Mouse (Mus musculus): ENCODE results near the gene Tbc1d17.

Tbc1d17 gene

DNA sequence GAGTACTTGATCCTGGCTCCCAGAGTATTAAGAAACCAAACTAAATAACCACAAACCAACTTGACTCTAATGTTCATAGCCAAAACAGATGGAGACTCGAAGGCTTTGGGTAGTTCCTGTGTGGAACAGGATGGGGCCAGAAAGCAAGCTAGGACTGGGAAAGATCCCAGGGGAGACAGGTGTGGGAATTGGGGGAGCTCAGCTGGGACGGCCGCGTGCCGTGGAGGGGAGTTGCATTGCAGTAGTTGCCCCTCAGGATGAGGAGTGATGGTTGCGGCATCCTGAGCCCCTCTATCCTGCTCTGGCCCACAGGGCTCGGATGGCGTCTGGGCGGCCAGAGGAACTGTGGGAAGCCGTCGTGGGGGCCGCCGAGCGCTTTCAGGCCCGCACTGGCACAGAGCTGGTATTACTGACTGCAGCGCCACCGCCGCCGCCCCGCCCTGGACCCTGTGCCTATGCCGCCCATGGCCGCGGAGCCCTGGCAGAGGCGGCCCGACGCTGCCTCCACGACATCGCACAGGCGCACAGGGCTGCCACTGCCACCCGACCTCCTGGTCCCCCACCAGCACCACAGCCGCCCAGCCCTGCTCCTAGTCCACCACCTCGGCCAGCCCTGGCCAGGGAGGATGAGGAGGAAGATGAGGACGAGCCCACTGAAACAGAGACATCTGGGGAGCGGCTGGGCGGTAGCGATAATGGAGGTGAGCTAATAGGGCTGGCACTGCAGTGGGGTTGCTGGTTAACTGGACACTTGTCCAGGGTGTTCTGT lies 3.6 kb upstream of the Tbc1d17 start:
- DNase-seq = no peak

DNA sequence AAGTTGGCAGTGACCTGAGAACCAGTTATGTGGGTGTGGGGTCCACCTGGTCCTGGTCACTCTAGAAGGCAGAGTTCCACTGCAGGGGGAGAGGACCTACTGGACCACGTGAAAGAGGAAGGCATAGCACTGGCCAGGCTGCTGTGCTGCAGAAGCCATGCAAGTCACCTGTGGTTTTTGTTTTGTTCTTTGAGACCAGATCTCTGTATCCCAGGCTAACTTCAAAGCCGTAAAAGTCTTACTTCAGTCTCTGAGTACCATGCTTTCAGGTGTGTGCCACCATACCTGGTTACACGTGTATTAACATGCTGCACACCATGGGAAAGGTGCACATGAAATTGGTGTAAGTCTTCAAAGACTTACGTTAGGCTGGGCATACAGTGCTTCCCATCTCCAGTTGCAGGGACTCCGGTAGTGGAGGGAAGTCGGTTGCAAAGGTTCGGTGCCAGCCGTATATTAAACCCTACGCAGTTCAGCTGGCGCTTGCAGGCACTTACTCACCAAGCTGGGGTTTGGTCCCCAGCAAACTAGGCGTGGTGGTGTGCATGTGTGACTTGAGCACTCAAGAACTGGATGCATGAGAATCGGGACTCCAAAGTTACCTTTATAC lies 2.9 kb upstream of the Tbc1d17 start:
- no peak for DNase-seq

DNA sequence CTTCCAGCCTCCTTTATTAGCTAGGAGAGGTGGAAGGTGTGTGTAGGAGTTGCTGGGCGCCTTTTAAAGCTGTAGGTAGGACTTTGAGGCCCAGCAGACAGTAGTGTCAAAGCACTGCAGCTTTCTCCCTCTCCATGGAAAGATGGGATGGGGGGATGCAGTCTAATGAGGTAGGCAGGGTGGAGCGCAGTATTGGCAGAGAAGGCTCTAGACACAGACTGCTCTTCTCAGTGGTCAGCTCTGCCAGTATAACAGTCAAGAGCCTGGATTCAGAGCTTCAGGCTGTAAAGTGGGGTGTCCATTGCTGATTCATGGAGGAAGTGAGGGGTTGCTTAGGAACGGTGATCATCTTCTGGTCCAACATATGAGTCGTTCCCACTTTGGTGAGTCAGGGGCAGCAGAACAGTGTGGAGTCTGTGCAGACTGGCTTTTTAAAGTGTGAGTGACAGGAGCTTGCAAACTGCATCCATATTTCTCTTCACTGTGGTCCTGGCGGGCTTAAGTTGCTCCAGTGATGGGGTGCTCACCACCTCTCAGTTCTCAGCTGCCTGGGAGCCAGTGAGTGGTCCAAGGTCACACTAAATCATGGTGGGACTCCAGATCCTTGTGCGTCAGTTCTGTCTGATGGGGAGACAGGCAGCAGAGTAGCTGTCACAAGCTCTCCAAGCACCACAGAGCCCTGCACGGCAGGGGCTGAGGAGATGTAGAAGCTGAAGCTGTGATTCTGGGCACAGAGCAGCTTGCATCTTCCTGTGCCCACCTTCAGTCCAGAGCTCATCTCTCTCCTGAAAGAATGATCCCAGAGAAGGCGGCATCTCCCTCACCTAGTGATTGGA lies 2.1 kb upstream of the Tbc1d17 start:
- DNase-seq = no peak

GRCm38 (mm10) chr7:44850146-44850545 lies 1.3 kb upstream of the Tbc1d17 start:
- DNase-seq = peak; percentile 69 to 76

DNA sequence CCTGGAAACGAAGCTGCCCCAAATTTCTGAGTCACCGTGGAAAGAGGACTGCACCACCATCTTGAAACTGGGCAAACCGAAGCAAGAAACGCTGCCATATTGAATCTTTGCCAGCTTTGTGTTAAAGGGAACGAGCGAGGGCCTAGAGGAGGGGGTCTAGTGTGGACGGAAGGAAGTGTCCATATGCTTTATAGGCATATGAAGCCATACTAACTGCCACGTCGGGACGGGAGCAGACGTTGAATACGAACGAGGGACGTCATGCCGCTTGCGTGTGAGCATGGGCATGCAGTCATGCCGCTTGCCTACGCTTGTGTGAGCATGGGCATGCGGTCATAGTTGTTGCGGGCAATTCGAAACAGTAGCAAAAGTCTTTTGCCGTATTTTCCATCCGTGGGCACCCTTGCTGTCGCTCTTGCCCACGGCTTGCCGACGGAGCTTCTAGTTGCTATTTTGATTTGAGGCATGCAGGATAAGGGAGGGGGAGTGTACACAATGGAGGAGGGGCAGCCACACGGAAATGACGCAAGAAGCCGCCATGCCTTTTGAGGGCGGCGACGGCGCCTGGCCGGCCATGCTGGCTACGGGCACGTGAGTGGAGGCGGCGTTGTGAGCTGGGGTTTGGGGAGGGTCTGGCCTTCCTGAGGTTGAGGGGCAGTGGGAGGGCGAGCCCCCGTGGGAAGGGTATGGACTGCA lies 685 bp upstream of the Tbc1d17 start:
- peak; percentile 87 for DNase-seq

DNA sequence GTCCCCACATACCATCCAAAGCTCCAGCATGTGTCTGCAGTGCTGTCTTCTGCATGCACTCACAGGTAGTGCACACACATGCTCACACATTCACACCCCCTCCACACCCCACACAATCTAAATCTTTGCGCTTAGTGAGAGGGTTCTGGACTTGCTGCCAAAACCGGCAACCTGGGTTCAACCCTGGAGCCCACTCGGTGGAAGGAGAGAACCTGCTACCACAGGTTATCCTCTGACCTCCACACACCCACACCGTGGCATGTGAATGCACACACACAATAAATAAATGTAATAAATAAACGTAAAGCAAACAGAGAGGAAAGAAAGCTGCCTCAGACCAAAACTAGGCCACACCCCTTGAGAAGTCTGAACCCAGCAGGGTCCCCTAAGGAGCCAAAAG lies 1.1 kb downstream of the Tbc1d17 start:
- DNase-seq = peak in 1 of 2 experiments; percentile 21

- DNase-seq = no peak
Observed at GRCm38 (mm10) chr7:44846804-44847203, 2.1 kb downstream of the Tbc1d17 start.

DNA sequence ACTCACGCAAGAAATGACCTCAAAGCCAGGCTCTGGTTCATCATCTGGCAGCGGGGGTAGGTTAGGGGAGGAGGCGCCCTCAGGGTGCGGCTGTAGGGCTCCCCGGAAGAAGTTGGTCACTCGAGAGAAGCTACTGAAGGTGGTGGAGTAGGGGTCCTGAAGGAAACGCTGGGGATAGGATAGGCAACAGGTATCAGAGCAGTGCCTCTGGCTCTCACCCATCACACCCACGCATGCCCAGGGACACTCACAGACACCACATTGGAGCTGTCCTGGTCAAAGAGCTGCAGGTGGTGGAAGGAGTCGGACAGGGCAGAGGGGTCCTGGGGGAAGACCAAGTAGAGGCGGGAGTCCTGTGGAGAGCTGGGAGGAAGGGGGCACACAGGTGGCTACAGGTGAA lies 3.9 kb downstream of the Tbc1d17 start:
- no peak for DNase-seq

- no peak for DNase-seq
Observed at GRCm38 (mm10) chr7:44841825-44842463, 6.9 kb downstream of the Tbc1d17 start.

DNA sequence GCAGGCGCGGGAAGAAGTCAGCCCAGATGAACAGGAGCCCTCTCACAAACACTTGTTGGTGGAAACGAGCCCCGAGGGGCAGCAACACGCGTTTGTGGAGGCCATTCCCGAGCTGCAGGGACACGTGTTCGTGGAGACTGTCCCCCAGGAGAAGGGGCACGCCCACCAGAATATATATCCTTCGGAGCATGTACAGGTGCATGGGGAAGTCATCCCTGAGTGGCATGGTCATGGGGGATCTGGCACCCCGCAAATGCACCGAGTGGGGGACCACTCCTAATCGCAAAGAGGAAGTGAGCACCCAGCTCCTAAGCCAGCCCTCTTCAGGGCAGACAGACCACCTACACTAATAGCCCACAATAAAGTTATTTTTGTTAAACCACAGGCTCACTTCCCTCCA lies 8.5 kb downstream of the Tbc1d17 start:
- DNase-seq = no peak

DNA sequence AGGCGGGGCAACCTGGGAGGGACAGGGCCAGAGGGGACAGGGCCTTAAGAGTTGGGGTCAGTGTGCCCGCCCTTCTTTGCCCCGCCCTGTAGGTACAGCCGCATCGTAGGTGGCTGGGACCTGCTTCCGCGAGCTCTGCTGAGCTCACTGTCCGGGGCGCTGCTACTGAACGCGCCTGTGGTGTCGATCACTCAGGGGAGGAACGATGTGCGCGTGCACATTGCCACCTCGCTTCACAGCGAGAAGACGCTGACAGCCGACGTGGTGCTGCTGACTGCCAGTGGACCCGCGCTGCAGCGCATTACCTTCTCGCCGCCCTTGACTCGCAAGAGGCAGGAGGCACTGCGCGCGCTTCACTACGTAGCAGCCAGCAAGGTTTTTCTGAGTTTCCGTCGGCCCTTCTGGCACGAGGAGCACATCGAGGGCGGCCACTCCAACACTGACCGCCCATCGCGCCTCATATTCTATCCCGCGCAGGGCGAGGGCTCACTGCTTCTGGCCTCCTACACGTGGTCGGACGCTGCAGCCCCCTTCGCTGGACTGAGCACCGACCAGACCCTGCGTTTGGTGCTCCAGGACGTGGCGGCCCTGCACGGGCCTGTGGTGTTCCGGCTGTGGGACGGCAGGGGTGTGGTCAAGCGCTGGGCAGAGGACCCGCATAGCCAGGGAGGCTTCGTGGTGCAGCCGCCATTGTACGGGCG lies 9.2 kb downstream of the Tbc1d17 start:
- no peak for DNase-seq

DNA sequence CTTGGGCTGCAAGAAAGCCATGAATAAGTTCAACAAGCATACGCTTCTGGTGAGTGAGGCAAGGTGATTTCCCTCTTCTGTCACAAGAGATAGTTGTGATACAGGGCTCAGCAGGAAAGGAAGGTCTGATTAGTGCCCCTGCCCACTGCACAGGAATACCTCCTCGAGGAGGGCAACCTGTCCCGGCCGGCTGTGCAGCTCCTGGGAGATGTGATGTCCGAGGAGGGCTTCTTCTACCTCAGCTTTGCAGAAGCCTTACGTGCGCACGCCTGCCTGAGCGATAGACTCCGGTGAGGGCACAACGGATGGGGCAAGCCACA lies 9.7 kb downstream of the Tbc1d17 start:
- DNase-seq = no peak

GRCm38 (mm10) chr7:44838073-44838472 lies 10.8 kb downstream of the Tbc1d17 start:
- DNase-seq = no peak

GRCm38 (mm10) chr7:44836423-44837053 lies 12.3 kb downstream of the Tbc1d17 start:
- DNase-seq = no peak

DNA sequence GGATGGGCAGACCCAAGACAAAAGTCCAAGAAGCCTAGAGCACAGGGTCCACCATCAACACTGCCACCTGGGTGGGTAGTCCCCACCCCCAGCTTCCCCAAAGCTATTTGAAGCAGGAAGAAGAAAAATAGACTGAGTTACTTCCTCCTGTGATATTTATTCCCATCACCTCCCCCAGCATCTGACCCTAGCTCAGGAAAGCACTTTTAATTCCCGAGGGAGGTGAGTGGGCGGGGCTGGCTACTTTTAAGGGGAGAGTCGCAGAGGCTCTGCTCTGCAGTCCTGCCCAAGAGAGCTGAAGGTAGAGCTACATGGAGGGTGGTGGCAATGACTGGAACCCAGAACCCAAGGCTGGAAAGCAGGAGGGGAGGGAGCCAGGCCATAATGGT lies 12.9 kb downstream of the Tbc1d17 start:
- DNase-seq = no peak

- DNase-seq = no peak
Observed at GRCm38 (mm10) chr7:44835373-44836015, 13.4 kb downstream of the Tbc1d17 start.

- DNase-seq = no peak
Observed at GRCm38 (mm10) chr7:44832763-44833162, 16.1 kb downstream of the Tbc1d17 start.

GRCm38 (mm10) chr7:44828706-44829105 lies 20.2 kb downstream of the Tbc1d17 start:
- no peak for DNase-seq

DNA sequence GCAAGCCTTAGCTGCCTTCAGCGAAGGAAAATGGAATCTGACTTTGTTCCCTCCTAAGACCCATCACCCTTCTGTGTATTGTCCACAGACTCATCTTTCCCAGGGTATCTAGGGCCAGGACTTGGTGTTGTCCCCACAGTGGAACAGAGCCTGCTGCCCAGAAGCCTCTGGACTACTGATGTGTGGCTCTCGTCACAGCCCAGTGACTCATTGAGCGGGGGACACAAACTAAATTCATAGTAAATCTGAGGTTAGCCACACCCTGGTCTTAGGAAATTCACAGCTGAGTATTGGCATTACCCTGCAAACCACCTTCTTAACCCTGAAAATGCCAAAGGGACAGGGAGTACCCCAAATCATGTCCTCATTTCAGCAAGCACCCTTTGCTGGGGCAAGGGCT lies 22.1 kb downstream of the Tbc1d17 start:
- DNase-seq = no peak

DNA sequence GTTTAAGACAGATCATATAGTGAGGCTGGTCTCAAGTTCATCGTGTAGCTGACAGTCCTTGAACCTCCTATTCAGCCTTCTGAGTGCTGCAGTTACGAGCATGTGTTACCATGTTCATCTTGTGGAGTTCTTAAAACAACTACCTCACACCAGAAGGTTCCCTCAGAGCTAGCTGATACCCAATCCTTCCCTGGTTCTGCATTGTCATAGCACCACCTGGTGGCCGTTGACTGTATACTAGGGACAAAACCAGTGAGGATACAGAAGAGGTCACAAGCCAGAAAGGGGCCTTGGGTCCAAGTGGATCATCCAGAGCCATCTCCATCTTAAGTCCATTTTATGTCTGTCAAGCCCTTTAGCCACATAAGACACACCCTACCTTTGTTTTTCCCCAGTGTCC lies 24.0 kb downstream of the Tbc1d17 start:
- peak; percentile 86 to 87 for DNase-seq

- DNase-seq = no peak
Observed at GRCm38 (mm10) chr7:44823409-44823808, 25.5 kb downstream of the Tbc1d17 start.

Data from cerebellum, postnatal 36 days (tissue).